Comparison of ENCODE assay signal across 8 mouse cellular contexts in the genomic region with DNA sequence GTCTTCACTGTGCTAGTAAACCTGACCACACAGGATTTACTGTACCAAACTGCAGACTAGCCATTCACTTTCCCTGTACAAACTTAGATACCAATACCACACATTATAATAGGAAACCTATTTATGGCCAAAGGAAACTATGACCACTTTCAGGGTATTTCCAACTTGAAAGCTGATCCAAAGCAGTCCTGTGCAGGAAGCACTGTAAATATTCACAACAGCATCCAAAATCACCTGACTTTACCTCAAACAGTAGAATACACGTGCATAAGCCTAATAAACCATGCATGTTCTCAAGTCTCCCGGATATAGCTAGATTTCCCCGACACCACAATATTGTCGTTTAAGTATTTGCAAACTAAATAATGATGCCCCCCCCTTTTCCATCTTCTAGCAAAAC. TPM values are rescaled to one million over a fixed set of nuclear protein-coding genes. Genes with fewer than 3 reads are reported as not detected.
DNase-seq lines count a peak whose midpoint lies in the region; ATAC-seq and TF ChIP-seq lines count a peak whose summit lies in the region.

No protein-coding gene starts in this region.

- no peak for TF ChIP-seq RAD21 in MEL (IDR thresholded peaks at IDR 0.05; ENCODE audit: low read depth, low read length)

- peaks cover 30% of the 10 kb centered on the region for H3K79me2 ChIP-seq in MEL (ENCODE audit: control insufficient read depth, insufficient read depth, low read length, poor library complexity)

- intact Hi-C loops in heart, postnatal 10 days (cut with DNase I), result loop anchor here (10.0 kb wide), 2 partner anchors 1061 to 1641 kb away; a partner anchor contains a TSS

- ATAC-seq in heart, embryonic 14.5 days (ENCODE audit: insufficient number of reproducible peaks, insufficient read depth, low FRiP score, low read depth), result no peak
- ATAC-seq in hindbrain, embryonic 12.5 days (ENCODE audit: low FRiP score), result no peak
- no peak for ATAC-seq in midbrain, embryonic 13.5 days

- peak overlapping the region; percentile 96 for H3K9ac ChIP-seq in heart, embryonic 14.5 days (ENCODE audit: low read length)
- H3K9ac ChIP-seq in MEL (ENCODE audit: control insufficient read depth, low read depth, low read length, poor library complexity, severe bottlenecking), result peak overlapping the region; percentile 98
- peak overlapping the region; percentile 87 for H3K9ac ChIP-seq in hindbrain, embryonic 12.5 days
- peak overlapping the region; percentile 97 for H3K9ac ChIP-seq in midbrain, embryonic 13.5 days (replicated peaks)

- no peaks in the 10 kb centered on the region for H3K9me3 ChIP-seq in heart, embryonic 14.5 days (ENCODE audit: control insufficient read depth, low read length)
- no peaks in the 10 kb centered on the region for H3K9me3 ChIP-seq in MEL (replicated peaks; ENCODE audit: insufficient read depth, low read length)
- H3K9me3 ChIP-seq in hindbrain, embryonic 12.5 days (replicated peaks), result no peaks in the 10 kb centered on the region
- no peaks in the 10 kb centered on the region for H3K9me3 ChIP-seq in midbrain, embryonic 13.5 days

- peaks cover 36% of the 10 kb centered on the region for H3K36me3 ChIP-seq in heart, embryonic 14.5 days (ENCODE audit: control insufficient read depth, insufficient read depth, low read length)
- peaks cover 7 to 41% of the 10 kb centered on the region in 2 experiments for H3K36me3 ChIP-seq in MEL (ENCODE audit: control insufficient read depth in 1 of 2, insufficient read depth in 2 of 2, low read length in 2 of 2)
- H3K36me3 ChIP-seq in hindbrain, embryonic 12.5 days, result peaks cover 28% of the 10 kb centered on the region
- peaks cover 32% of the 10 kb centered on the region for H3K36me3 ChIP-seq in midbrain, embryonic 13.5 days

- peak overlapping the region in 1 of 2 experiments; percentile 61; a peak in 1 of 4 replicates for H3K27ac ChIP-seq in heart, embryonic 14.5 days (replicated peaks in 1 of 2; ENCODE audit: control insufficient read depth in 1 of 2, insufficient read depth in 1 of 2, low read depth in 2 of 2, low read length in 2 of 2)
- peak overlapping the region; percentile 93 for H3K27ac ChIP-seq in MEL (ENCODE audit: control insufficient read depth, low read depth, low read length)
- no peak overlapping the region for H3K27ac ChIP-seq in hindbrain, embryonic 12.5 days
- H3K27ac ChIP-seq in midbrain, embryonic 13.5 days, result no peak overlapping the region

- H3K27me3 ChIP-seq in heart, embryonic 14.5 days (ENCODE audit: control insufficient read depth, insufficient read depth, low read length), result no peaks in the 10 kb centered on the region
- H3K27me3 ChIP-seq in MEL (ENCODE audit: control insufficient read depth in 1 of 2, insufficient read depth in 2 of 2, low read length in 2 of 2), result no peaks in the 10 kb centered on the region
- no peaks in the 10 kb centered on the region for H3K27me3 ChIP-seq in hindbrain, embryonic 12.5 days
- H3K27me3 ChIP-seq in midbrain, embryonic 13.5 days, result no peaks in the 10 kb centered on the region

- no peak for TF ChIP-seq EP300 in MEL (IDR thresholded peaks at IDR 0.05; ENCODE audit: low read depth in 1 of 2, low read length in 2 of 2)

- WGBS in heart, embryonic 14.5 days, result 1% methylated on average over 4 of the region's 4 CpGs
- WGBS in hindbrain, embryonic 12.5 days, result under 1% methylated on average over 4 of the region's 4 CpGs
- WGBS in midbrain, embryonic 13.5 days, result 1% methylated on average over 4 of the region's 4 CpGs

- no peak for DNase-seq in heart, postnatal 10 days
- peak; percentile 51 for DNase-seq in MEL (ENCODE audit: low read depth, low spot score)
- no peak for DNase-seq in urinary bladder, postnatal 36 days (ENCODE audit: low spot score in 2 of 2)
- no peak for DNase-seq in right cerebral cortex, postnatal 14 days
- no peak for DNase-seq in natural killer cell, adult 2 months (ENCODE audit: low spot score in 2 of 2)

- no peak for TF ChIP-seq CTCF in MEL (IDR thresholded peaks at IDR 0.05 in 2 of 3, conservative IDR thresholded peaks at IDR 0.05 in 1 of 3; ENCODE audit: control insufficient read depth in 1 of 3, insufficient read depth in 1 of 3, low read depth in 2 of 3, low read length in 3 of 3, poor library complexity in 1 of 3, severe bottlenecking in 1 of 3)

- peak overlapping the region; percentile 79 for H3K4me2 ChIP-seq in heart, embryonic 14.5 days (ENCODE audit: low read length)
- peak overlapping the region; percentile 87 for H3K4me2 ChIP-seq in hindbrain, embryonic 12.5 days (replicated peaks)
- H3K4me2 ChIP-seq in midbrain, embryonic 13.5 days (replicated peaks), result peak overlapping the region; percentile 97

- H3K4me3 ChIP-seq in heart, embryonic 14.5 days (ENCODE audit: control insufficient read depth in 1 of 2, insufficient read depth in 1 of 2, low read depth in 1 of 2, low read length in 2 of 2), result peak overlapping the region; percentile 78 to 95
- H3K4me3 ChIP-seq in MEL (ENCODE audit: control insufficient read depth in 1 of 2, insufficient read depth in 1 of 2, low read depth in 2 of 2, low read length in 2 of 2), result peak overlapping the region; percentile 62 to 97
- H3K4me3 ChIP-seq in hindbrain, embryonic 12.5 days, result peak overlapping the region; percentile 74
- H3K4me3 ChIP-seq in midbrain, embryonic 13.5 days (replicated peaks), result peak overlapping the region; percentile 91

- TF ChIP-seq POLR2A in MEL (IDR thresholded peaks at IDR 0.05; ENCODE audit: control insufficient read depth in 1 of 2, insufficient read depth in 1 of 2, low read depth in 1 of 2, low read length in 2 of 2, poor library complexity in 1 of 2), result peak in 1 of 2 experiments; percentile 3; a peak in 1 of 4 replicates

- H3K4me1 ChIP-seq in heart, embryonic 14.5 days (ENCODE audit: control insufficient read depth in 2 of 2, insufficient read depth in 2 of 2, low read length in 2 of 2), result peaks cover 3 to 19% of the 10 kb centered on the region in 2 experiments
- peaks cover 0 to 15% of the 10 kb centered on the region in 2 experiments for H3K4me1 ChIP-seq in MEL (ENCODE audit: control insufficient read depth in 1 of 2, insufficient read depth in 2 of 2, low read length in 2 of 2)
- peaks cover 24% of the 10 kb centered on the region for H3K4me1 ChIP-seq in hindbrain, embryonic 12.5 days
- peaks cover 32% of the 10 kb centered on the region for H3K4me1 ChIP-seq in midbrain, embryonic 13.5 days (replicated peaks)

TF ChIP-seq in MEL, 35 proteins besides CTCF, POLR2A, EP300 and RAD21:
- TF ChIP-seq E2F4 (IDR thresholded peaks at IDR 0.05; ENCODE audit: borderline replicate concordance, low read depth, low read length) (no peak), JUND (IDR thresholded peaks at IDR 0.05; ENCODE audit: low read depth, low read length) (no peak), UBTF (IDR thresholded peaks at IDR 0.05; ENCODE audit: borderline replicate concordance, insufficient read depth, low read depth, low read length) (no peak), POLR2AphosphoS2 (IDR thresholded peaks at IDR 0.05; ENCODE audit: low read length) (no peak), POLR2AphosphoS5 (IDR thresholded peaks at IDR 0.05; ENCODE audit: borderline replicate concordance, low read depth, low read length) (peak; percentile 68; the same call in 1 of the 2 replicates)

RNA-seq across cellular contexts. Expression of a gene that starts 1.0 kb away (rescaled TPM):
- polyA plus RNA-seq in heart, embryonic 14.5 days (2014; fragmentation: Nextera tagmentation; extraction: Ambion mirVana), result 113 and 122 TPM in 2 replicates
- total RNA-seq in heart, postnatal 10 days (2021), result 100 to 1,000 TPM; 272 to 393 TPM
- 5,370 and 5,608 TPM in 2 replicates for total RNA-seq in MEL (2012; rRNA removed)
- polyA plus RNA-seq in MEL (2012; ENCODE audit: insufficient read depth in 1 of 2, insufficient read length in 2 of 2, low read depth in 1 of 2, low replicate concordance in 2 of 2, missing spikeins in 1 of 2), result 1,000 to 10,000 TPM in 1 of 2 experiments, 100 to 1,000 TPM in 1; 135 to 1,493 TPM
- 113 and 116 TPM in 2 replicates for polyA plus RNA-seq in hindbrain, embryonic 12.5 days (2016; fragmentation: Nextera tagmentation; extraction: Ambion mirVana)
- polyA plus RNA-seq in midbrain, embryonic 13.5 days (2015; fragmentation: Nextera tagmentation; extraction: Ambion mirVana), result 113 and 114 TPM in 2 replicates

RNA-seq across cellular contexts. Expression of a gene that starts 10.7 kb away (rescaled TPM):
- 9.3 and 11.4 TPM in 2 replicates for polyA plus RNA-seq in heart, embryonic 14.5 days (2014; fragmentation: Nextera tagmentation; extraction: Ambion mirVana)
- 10 to 100 TPM; 13.1 to 14.9 TPM for total RNA-seq in heart, postnatal 10 days (2021)
- total RNA-seq in MEL (2012; rRNA removed), result not detected in 2 replicates
- polyA plus RNA-seq in MEL (2012; ENCODE audit: insufficient read depth in 1 of 2, insufficient read length in 2 of 2, low read depth in 1 of 2, low replicate concordance in 2 of 2, missing spikeins in 1 of 2), result not detected
- polyA plus RNA-seq in hindbrain, embryonic 12.5 days (2016; fragmentation: Nextera tagmentation; extraction: Ambion mirVana), result 22.5 and 23.5 TPM in 2 replicates
- polyA plus RNA-seq in midbrain, embryonic 13.5 days (2015; fragmentation: Nextera tagmentation; extraction: Ambion mirVana), result 15.3 and 20.6 TPM in 2 replicates

Comparison
In these comparisons a context has a peak if more than half of its experiments do, and no peak if none do; other contexts are left out.
1. RNA of a gene that starts 10.7 kb away (polyA plus RNA-seq): 22.5 to 23.5 TPM in hindbrain, embryonic 12.5 days, 15.3 to 20.6 TPM in midbrain, embryonic 13.5 days and 9.3 to 11.4 TPM in heart, embryonic 14.5 days; not detected in MEL; every median in the first group is over 10 times any median in the second.
2. Peak in every context shown above with its lines, with median percentiles within 50 percentile points of each other: H3K4me2 ChIP-seq, H3K4me3 ChIP-seq and H3K9ac ChIP-seq.